Mouse (Mus musculus) testis, adult 2 months (tissue): ENCODE measurements around the gene Jpt2.

Experiments
- CTCF ChIP-seq: fragments of 200-500 bp; IDR thresholded peaks from 2 replicates; pipeline ENCODE4 v1.5.1; 2012; ENCODE audit warnings: low read depth, mild to moderate bottlenecking, inconsistent platforms, low read length, moderate library complexity; ENCODE audit not compliant: control insufficient read depth, insufficient read depth, insufficient replicate concordance
- POLR2A ChIP-seq: fragments of 200-500 bp; IDR thresholded peaks from 2 replicates; pipeline ENCODE4 v1.6.1; 2012; ENCODE audit warnings: low read depth, mild to moderate bottlenecking, inconsistent platforms, low read length, moderate library complexity; ENCODE audit not compliant: control insufficient read depth

- TF ChIP-seq CTCF (no peak), POLR2A (no peak)
These were observed 61.3 kb downstream of the Jpt2 start for GRCm38 (mm10) chr17:24899153-24899552.
